Mouse (Mus musculus): ENCODE results near the gene Hapln4. TPM values are rescaled to one million over a fixed set of nuclear protein-coding genes. Genes with fewer than 3 reads are reported as not detected.
A peak's percentile ranks its signal among the peaks of the same experiment; 100 is the strongest.
"Not testable (repeated sequence)": the region's sequence is repeated elsewhere in the genome, so short reads cannot be mapped to it uniquely, and the experiment has no call there.

The Hapln4 gene
- 0.20 and 0.23 TPM in 2 replicates for polyA plus RNA-seq (2016; fragmentation: Nextera tagmentation; extraction: Ambion mirVana)

DNA sequence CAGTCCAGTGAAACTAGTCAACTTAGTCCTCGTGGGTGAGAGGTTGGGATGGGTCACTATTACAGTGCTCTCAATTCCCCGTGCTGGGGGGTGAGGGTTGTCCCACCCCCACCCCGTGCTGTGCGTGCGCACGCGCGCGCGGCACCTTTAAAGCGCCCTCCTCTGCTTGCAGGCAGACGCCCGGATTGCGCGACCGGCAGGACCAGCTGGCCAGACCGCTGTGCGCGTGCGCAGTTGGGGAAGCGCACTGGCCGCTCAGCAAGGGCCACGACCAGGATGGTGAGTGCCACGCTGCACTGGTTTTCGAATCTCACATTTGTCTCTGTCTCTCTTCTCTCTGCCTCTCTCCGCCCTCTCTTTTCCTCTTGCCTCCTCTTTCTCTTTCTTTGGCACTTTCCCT, at the start of gene Hapln4:
Gene Hapln4, plus strand, starts transcription at position 173 of the 400 bp plus-strand sequence.
- Histone ChIP-seq H3K9me3 (no peaks in the 10 kb centered on the region), H3K4me1 (peaks cover 28% of the 10 kb centered on the region), H3K4me2 (replicated peaks) (peak within 1 kb of the TSS; percentile 62), H3K27ac (replicated peaks) (no peak within 1 kb of the TSS), H3K9ac (replicated peaks) (peak within 1 kb of the TSS; percentile 37; the same call in 1 of the 2 replicates), H3K4me3 (peak within 1 kb of the TSS; percentile 41), H3K27me3 (peaks cover 72% of the 10 kb centered on the region), H3K36me3 (no peaks in the 10 kb centered on the region)
- no peak for ATAC-seq (ENCODE audit: low FRiP score, low read depth)
- under 1% methylated on average over 26 of the region's 26 CpGs for WGBS

DNA sequence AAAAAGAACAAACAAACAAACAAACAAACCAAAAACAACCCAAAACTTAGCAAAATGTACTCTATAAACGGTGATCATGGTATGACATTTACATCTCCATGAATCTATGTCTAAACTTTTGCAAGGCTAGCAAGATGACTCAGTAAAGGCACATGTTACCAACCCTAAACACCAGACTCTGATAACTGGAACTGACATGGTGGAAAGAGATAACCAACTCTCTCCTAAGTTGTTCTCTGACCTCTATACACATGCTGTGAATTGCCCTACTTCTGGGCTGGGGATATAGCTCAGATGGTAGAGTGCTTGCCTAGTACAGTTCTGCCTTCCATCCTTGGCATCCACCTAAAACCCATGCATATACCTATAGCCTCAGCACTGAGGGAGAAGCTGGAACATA, 45.3 kb upstream of the Hapln4 start:
- Histone ChIP-seq H3K9me3 (no peaks in the 10 kb centered on the region), H3K4me1 (peaks cover 22% of the 10 kb centered on the region), H3K27ac (replicated peaks) (no peak overlapping the region), H3K4me3 (no peak overlapping the region), H3K36me3 (peaks cover 12% of the 10 kb centered on the region; the same call in 1 of the 2 replicates), H3K9ac (replicated peaks) (no peak overlapping the region), H3K4me2 (replicated peaks) (no peak overlapping the region), H3K27me3 (no peaks in the 10 kb centered on the region)
- WGBS = 97% methylated on average over 1 of the region's 1 CpGs
- no peak for ATAC-seq (ENCODE audit: low FRiP score, low read depth)

DNA sequence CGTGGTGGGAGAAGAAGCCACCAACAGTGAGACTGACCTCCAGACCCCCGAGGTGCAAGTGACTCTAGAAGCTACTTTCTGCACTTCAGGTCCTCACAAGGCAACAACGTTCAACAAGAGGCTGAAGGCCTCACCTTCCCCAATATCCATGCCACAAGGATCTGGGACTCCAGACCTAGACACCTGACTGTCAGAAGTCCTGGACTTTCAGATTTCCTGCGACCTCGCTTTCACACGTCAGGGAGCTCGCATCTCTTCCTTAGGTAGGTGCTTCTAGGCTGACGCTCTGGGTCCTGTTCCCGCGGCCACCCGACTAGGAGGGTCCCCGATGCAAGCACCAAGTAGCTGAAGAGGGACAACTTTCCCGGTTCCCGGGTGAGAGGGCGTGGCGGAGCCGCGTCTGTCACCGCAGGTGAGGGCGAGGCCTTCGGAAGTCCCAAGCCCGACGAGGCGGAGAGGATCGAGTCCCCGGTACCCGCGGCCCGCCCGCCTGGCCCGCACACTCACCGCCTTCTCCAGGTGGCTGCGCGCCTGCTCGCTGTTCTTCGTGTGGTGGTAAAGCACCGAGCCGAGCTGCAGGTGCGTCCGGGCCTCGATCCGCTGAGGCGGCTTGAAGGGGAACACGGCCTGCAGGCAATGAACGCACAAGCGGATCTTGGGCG, 41.2 kb upstream of the Hapln4 start:
- no peaks in the 10 kb centered on the region for H3K27me3 ChIP-seq

DNA sequence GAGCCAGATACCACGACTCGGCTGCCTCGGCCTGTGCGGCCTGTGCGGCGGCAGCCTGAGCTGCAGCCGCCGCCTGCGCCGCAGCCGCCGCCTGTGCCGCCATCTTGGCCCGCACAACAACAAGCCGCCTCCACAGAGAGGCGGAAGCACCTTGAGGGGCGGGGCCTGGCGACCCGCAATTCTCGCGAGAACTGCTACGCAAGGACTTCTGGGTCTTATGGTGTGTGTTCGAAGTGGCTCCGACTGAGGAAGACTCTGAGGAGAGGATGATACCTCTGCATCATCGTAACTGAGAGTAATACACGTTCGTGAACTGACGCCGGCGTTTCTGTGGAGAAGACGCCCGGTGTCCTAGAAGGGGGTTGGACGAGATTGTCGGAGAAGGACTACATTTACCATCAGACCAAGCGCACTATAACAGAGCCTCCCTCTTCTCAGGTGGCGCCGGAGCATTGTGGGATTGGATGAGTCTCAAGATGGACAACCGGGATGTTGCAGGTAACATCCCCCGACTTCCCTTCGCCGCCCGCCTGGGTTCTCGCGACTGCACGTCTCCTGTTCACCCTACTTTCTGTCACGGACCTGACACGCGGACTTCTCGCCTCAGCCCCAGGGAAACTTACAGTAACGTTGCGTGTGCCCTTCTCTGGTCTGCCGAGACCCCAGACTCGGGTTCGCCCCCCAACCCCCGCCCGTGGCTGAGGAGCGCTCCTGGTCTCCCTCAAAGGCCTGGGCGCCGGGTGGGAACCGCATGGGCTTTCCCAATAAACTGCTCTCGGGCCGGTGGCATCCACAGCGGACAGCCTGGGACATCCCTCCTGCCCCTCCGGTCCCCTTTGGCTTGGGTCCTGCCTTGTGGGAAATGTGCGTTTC, 40.4 kb upstream of the Hapln4 start, which contains the start of the genes Mau2 and Sugp1:
Gene Mau2, minus strand, starts transcription at position 152 of the 873 bp plus-strand sequence.
Gene Sugp1, plus strand, starts transcription at position 231 of the 873 bp plus-strand sequence.
- Histone ChIP-seq H3K36me3 (no peaks in the 10 kb centered on the region), H3K9ac (replicated peaks) (peak within 1 kb of the TSS; percentile 96), H3K27ac (replicated peaks) (peak within 1 kb of the TSS; percentile 73), H3K4me3 (peak within 1 kb of the TSS; percentile 95), H3K27me3 (no peaks in the 10 kb centered on the region), H3K4me2 (replicated peaks) (peak within 1 kb of the TSS; percentile 94), H3K4me1 (peaks cover 36% of the 10 kb centered on the region), H3K9me3 (no peaks in the 10 kb centered on the region)
- WGBS = under 1% methylated on average over 65 of the region's 65 CpGs
- peak; percentile 98 for ATAC-seq (ENCODE audit: low FRiP score, low read depth)

More for the DNA sequence above, 41.2 kb upstream of the Hapln4 start:
- peak; percentile 41 for ATAC-seq (ENCODE audit: low FRiP score, low read depth)
- Histone ChIP-seq H3K36me3 (peaks cover 3% of the 10 kb centered on the region; the same call in 1 of the 2 replicates), H3K4me3 (peak overlapping the region; percentile 95), H3K9ac (replicated peaks) (peak overlapping the region; percentile 96), H3K4me1 (peaks cover 36% of the 10 kb centered on the region), H3K9me3 (no peaks in the 10 kb centered on the region), H3K4me2 (replicated peaks) (peak overlapping the region; percentile 94), H3K27ac (replicated peaks) (peak overlapping the region; percentile 73)
- 1% methylated on average over 46 of the region's 47 CpGs for WGBS

DNA sequence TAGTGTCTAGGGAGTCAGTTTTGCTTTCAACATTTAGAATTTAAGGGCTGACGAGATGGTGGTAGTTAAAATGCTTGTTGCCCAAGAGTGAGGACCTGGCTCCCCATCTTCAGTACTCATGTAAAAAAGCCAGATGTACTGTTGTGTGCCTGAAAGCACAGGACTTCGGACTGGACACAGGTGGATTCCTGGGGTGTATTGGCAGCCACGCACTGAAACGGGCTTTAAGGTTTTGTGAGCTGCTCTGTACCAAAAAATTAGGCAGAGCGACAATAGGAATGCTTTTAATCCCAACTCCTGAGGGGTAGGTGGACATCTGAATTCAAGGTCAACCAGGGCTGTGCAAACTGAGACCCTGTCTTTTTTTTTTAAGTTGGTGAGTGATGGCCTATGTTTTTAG, 39.3 kb upstream of the Hapln4 start:
- Histone ChIP-seq H3K4me2 (replicated peaks) (peak overlapping the region; percentile 94), H3K4me3 (peak overlapping the region; percentile 95), H3K27ac (replicated peaks) (no peak overlapping the region), H3K9me3 (no peaks in the 10 kb centered on the region), H3K4me1 (peaks cover 36% of the 10 kb centered on the region), H3K36me3 (peaks cover 11% of the 10 kb centered on the region), H3K9ac (replicated peaks) (peak overlapping the region; percentile 96), H3K27me3 (no peaks in the 10 kb centered on the region)
- no peak for ATAC-seq (ENCODE audit: low FRiP score, low read depth)
- 91% methylated on average over 5 of the region's 5 CpGs for WGBS

DNA sequence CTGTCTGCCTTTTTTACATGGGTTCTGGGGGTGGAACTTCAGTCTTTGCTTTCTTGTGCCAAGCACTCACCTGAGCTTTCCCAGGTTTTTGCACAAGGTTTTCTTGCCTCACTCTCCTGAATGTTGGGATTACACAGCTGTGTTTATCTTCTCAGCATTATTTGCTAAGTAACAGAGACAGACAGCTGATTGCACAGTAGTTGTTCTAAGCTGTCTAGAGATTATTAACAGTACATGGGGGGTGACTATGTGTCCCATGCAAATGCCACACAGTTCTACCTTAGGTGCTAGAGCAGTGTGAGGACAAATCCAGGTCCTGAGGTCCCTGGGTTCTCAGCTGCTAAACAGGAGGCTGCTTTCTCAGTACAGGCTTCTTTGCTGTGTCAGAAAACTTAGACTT, 33.6 kb upstream of the Hapln4 start:
- peaks cover 59% of the 10 kb centered on the region for H3K36me3 ChIP-seq
- H3K4me3 ChIP-seq = no peak overlapping the region
- H3K9ac ChIP-seq (replicated peaks) = no peak overlapping the region
- H3K4me2 ChIP-seq (replicated peaks) = no peak overlapping the region
- no peaks in the 10 kb centered on the region for H3K27me3 ChIP-seq
- H3K9me3 ChIP-seq = no peaks in the 10 kb centered on the region
- H3K27ac ChIP-seq (replicated peaks) = no peak overlapping the region
- no peak for ATAC-seq (ENCODE audit: low FRiP score, low read depth)
- no peaks in the 10 kb centered on the region for H3K4me1 ChIP-seq

DNA sequence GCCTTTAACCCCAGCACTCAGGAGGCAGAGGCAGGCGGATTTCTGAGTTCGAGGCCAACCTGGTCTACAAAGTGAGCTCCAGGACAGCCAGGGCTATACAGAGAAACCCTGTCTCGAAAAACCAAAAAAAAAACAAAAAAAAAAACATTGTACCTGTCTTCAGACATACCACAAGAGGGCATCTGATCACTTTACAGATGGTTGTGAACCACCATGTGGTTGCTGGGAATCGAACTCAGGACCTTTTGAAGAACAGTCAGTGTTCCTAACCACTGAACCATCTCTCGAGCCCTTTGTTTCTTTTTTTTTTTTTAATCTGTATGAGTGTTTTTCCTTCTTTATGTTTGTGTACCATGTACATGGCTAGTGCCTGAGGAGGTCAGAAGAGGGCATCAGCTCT, 32.8 kb upstream of the Hapln4 start:
- not testable (repeated sequence) for H3K27me3 ChIP-seq; H3K4me1 ChIP-seq; H3K9me3 ChIP-seq; H3K27ac ChIP-seq (replicated peaks); ATAC-seq (ENCODE audit: low FRiP score, low read depth); H3K4me3 ChIP-seq; H3K9ac ChIP-seq (replicated peaks); H3K4me2 ChIP-seq (replicated peaks)
- 94% methylated on average over 5 of the region's 5 CpGs for WGBS
- peaks cover 66% of the 10 kb centered on the region for H3K36me3 ChIP-seq

DNA sequence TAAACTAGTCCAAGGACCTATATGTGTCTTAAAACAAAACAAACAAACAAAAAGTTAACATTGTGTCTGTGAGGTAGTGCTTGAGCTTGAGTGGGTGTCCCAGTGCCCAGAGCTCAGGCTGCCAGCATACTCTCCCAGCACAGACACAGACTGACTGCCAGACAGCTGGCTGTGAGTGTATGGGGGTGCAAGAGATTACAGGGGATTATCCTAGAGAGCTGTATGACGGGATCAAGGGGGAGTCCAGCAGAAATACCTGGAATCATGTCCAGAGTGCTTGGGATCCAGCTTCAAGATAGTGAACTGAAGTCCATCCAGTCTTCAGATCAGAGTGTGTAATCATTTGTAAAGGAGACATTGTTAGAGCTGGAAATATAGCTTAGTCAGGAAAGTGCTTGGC, 25.5 kb upstream of the Hapln4 start:
- Histone ChIP-seq H3K36me3 (peaks cover 90% of the 10 kb centered on the region), H3K4me3 (no peak overlapping the region), H3K27ac (replicated peaks) (no peak overlapping the region), H3K27me3 (no peaks in the 10 kb centered on the region), H3K4me1 (no peaks in the 10 kb centered on the region), H3K9me3 (no peaks in the 10 kb centered on the region), H3K9ac (replicated peaks) (no peak overlapping the region), H3K4me2 (replicated peaks) (no peak overlapping the region)
- ATAC-seq (ENCODE audit: low FRiP score, low read depth) = no peak
- 53% methylated on average over 1 of the region's 1 CpGs for WGBS

DNA sequence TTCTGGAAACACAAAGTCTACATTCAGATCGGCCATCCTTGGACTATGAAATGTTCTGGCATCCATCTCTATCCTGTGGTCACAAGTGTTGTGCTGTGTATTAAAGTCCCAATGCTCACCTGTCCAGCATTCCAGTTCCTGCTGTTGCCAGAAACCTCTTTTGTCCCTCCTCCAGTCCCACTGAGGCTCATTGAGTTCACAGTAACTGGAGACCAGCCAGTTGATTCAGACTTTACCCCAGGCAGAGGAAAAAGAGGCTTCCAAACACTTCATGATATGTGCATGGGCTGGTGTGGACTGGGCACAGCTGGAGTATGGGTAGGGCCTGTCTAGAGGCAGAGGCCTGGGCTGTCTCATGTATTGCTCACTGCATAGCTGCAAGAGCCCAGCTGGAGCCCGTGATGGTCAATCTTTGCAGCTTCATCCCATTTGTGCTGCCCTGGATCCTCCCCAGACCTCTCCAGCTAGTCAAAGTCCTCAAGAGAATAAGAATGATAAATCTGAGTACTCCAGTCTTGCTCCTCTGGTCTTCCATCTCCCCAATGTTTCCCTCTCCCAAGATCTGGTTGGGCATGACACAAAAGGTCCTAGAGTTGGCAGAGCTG, 11.3 kb upstream of the Hapln4 start:
- no peak overlapping the region for H3K4me2 ChIP-seq (replicated peaks)
- 0 out of 2 replicates have a peak, but pooled peaks cover 6% of the 10 kb centered on the region for H3K4me1 ChIP-seq
- H3K36me3 ChIP-seq = peaks cover 54% of the 10 kb centered on the region
- no peak overlapping the region for H3K4me3 ChIP-seq
- no peaks in the 10 kb centered on the region for H3K9me3 ChIP-seq
- no peak for ATAC-seq (ENCODE audit: low FRiP score, low read depth)
- H3K27ac ChIP-seq (replicated peaks) = no peak overlapping the region
- 84% methylated on average over 2 of the region's 2 CpGs for WGBS
- H3K9ac ChIP-seq (replicated peaks) = no peak overlapping the region
- H3K27me3 ChIP-seq = 0 out of 2 replicates have a peak, but pooled peaks cover 6% of the 10 kb centered on the region

DNA sequence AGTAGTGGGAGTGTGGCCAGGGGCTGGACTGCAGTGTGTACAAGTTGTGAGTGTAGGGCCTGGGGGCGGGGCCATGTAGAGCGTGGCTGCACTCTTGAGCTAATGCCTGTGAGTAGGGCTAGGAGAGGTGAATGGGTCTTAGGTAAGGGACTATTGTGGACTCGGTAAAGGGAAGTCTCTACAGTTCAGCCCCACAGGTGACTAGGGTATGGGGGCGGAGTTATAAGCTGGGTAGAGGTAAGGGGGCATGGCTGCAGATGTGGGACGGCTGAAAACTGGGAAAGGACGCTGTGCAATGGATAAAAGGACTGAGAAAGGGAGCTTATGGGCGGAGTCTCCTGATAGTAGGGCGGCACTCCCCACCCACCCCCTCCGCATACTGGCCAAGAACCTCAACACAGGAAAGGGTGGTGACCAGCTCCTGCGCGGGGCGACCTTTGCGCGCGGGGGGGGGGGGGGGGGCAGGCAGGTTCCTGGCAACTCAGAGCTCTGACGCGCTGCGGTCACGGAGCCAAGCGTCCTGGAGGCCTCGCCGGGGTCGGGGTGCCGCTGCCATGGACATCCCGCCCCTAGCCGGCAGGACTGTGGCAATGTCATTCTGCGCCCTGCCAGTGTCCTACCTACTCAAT, 10.7 kb upstream of the Hapln4 start, which contains the start of gene Tm6sf2:
Gene Tm6sf2, plus strand, starts transcription at position 484 of the 629 bp plus-strand sequence.
- Histone ChIP-seq H3K4me2 (replicated peaks) (peak within 1 kb of the TSS; percentile 13; the same call in 1 of the 2 replicates), H3K4me3 (no peak within 1 kb of the TSS), H3K27ac (replicated peaks) (no peak within 1 kb of the TSS), H3K27me3 (0 out of 2 replicates have a peak, but pooled peaks cover 6% of the 10 kb centered on the region), H3K36me3 (peaks cover 48% of the 10 kb centered on the region), H3K9ac (replicated peaks) (no peak within 1 kb of the TSS), H3K4me1 (0 out of 2 replicates have a peak, but pooled peaks cover 6% of the 10 kb centered on the region), H3K9me3 (no peaks in the 10 kb centered on the region)
- 8% methylated on average over 23 of the region's 27 CpGs for WGBS
- peak; percentile 66; the same call in 1 of the 2 replicates for ATAC-seq (ENCODE audit: low FRiP score, low read depth)

DNA sequence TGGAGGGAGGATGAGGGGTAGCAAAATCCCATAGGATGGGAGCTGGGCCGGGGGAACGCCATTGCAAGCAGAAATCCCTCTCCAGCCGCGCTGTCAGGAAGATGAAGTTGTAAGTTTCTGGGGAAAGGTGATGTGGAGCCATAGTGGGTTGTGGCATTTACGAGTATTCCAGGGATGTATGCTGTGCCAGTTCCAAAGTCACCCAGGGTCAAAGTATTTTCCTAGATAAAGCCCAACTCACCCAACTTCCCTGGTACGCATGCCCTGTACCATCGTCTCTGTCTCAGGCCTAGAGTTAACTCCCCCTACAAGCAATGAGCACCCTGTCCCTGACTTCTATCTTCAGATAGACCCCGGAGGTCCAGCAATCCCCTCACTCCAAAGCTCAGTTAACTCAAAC, 10.1 kb upstream of the Hapln4 start:
- Histone ChIP-seq H3K9me3 (no peaks in the 10 kb centered on the region), H3K36me3 (peaks cover 42% of the 10 kb centered on the region), H3K4me3 (no peak overlapping the region), H3K27ac (replicated peaks) (no peak overlapping the region), H3K4me2 (replicated peaks) (0 out of 2 replicates have a peak overlapping the region, but pooled peaks have one; percentile 13), H3K27me3 (0 out of 2 replicates have a peak, but pooled peaks cover 6% of the 10 kb centered on the region), H3K9ac (replicated peaks) (no peak overlapping the region), H3K4me1 (0 out of 2 replicates have a peak, but pooled peaks cover 6% of the 10 kb centered on the region)
- WGBS = 65% methylated on average over 8 of the region's 8 CpGs
- ATAC-seq (ENCODE audit: low FRiP score, low read depth) = no peak

Measured in midbrain, embryonic 12.5 days (tissue).